Mouse (Mus musculus) CH12.LX (cell line): Measurements from ENCODE around the gene Yipf7. TPM values are rescaled to one million over a fixed set of nuclear protein-coding genes. Genes with fewer than 3 reads are reported as not detected.
A peak's percentile ranks its signal among the peaks of the same experiment; 100 is the strongest.

Experiments used
- DNase-seq: peaks from one replicate; pipeline ENCODE4 v3.0.0-alpha.2; 2013; ENCODE audit errors: extremely low read depth
- H3K27ac ChIP-seq: 2 replicates; pipeline ENCODE4 v1.5.1; 2012; ENCODE audit warnings: low read depth, mild to moderate bottlenecking, control low read depth, moderate library complexity; ENCODE audit not compliant: insufficient read depth
- H3K27me3 ChIP-seq: replicated peaks from 2 replicates; pipeline ENCODE3; 2012; ENCODE audit warnings: inconsistent platforms
- H3K36me3 ChIP-seq, 2 experiments: replicated peaks in 1 of 2; 2 replicates each; pipeline versions ENCODE3 to v1.6.1; 2012; ENCODE audit warnings: inconsistent platforms in 1 of 2, low read length in 1 of 2, mild to moderate bottlenecking in 1 of 2, mixed read lengths in 1 of 2, moderate library complexity in 1 of 2; ENCODE audit not compliant: control insufficient read depth in 1 of 2, insufficient read depth in 1 of 2
- H3K4me1 ChIP-seq, 2 experiments: 2 replicates each; pipeline ENCODE4 v1.6.1; 2012; ENCODE audit warnings: inconsistent platforms in 1 of 2, moderate library complexity in 1 of 2; ENCODE audit not compliant: insufficient read depth in 2 of 2, control insufficient read depth in 1 of 2
- H3K4me2 ChIP-seq: 2 replicates; pipeline ENCODE4 v1.6.1; 2012; ENCODE audit warnings: low read depth, mild to moderate bottlenecking, control low read depth; ENCODE audit not compliant: poor library complexity, insufficient read depth, severe bottlenecking
- H3K4me3 ChIP-seq, 3 experiments: fragments of 150-350 bp in 1 of 3; sonication (generic) in 1 of 3; replicated peaks in 1 of 3; 2 replicates each; pipeline versions ENCODE3 to v1.5.1; 2011 to 2012; ENCODE audit warnings: low read depth in 2 of 3, low read length in 2 of 3, mild to moderate bottlenecking in 2 of 3, moderate library complexity in 2 of 3, control low read depth in 1 of 3, improper control_type of control experiment in 1 of 3, inconsistent platforms in 1 of 3, mixed read lengths in 1 of 3; ENCODE audit not compliant: poor library complexity in 1 of 3
- H3K79me2 ChIP-seq: replicated peaks from 2 replicates; pipeline ENCODE4 v1.6.1; 2012; ENCODE audit warnings: mild to moderate bottlenecking, moderate library complexity; ENCODE audit not compliant: control insufficient read depth, poor library complexity, insufficient read depth, severe bottlenecking; ENCODE audit errors: extremely low read depth
- H3K9ac ChIP-seq: 2 replicates; pipeline ENCODE4 v1.6.1; 2012; ENCODE audit warnings: low read depth, mild to moderate bottlenecking, control low read depth, moderate library complexity; ENCODE audit not compliant: insufficient read depth
- H3K9me3 ChIP-seq: replicated peaks from 2 replicates; pipeline ENCODE3; 2012; ENCODE audit warnings: low read length, inconsistent platforms, mixed read lengths
- BHLHE40 ChIP-seq: IDR thresholded peaks from 2 replicates; pipeline ENCODE4 v1.6.1; 2011; ENCODE audit warnings: mild to moderate bottlenecking, low read depth, low read length, improper control_type of control experiment
- CTCF ChIP-seq, 2 experiments: IDR thresholded peaks in 1 of 2; conservative IDR thresholded peaks in 1 of 2; 2 replicates each; pipeline ENCODE4 v1.5.1; 2011 to 2012; ENCODE audit warnings: low read depth in 2 of 2, low read length in 2 of 2, improper control_type of control experiment in 1 of 2, inconsistent platforms in 1 of 2, mild to moderate bottlenecking in 1 of 2, moderate library complexity in 1 of 2
- ELF1 ChIP-seq: IDR thresholded peaks from 2 replicates; pipeline ENCODE4 v1.6.1; 2014; ENCODE audit warnings: low read depth, mild to moderate bottlenecking, inconsistent platforms, low read length, improper control_type of control experiment
- EP300 ChIP-seq: IDR thresholded peaks from 2 replicates; pipeline ENCODE4 v1.6.1; 2011; ENCODE audit warnings: low read length, improper control_type of control experiment
- ETS1 ChIP-seq: conservative IDR thresholded peaks from 2 replicates; pipeline ENCODE4 v1.6.1; 2012; ENCODE audit warnings: low read depth, mild to moderate bottlenecking, inconsistent platforms, low read length, improper control_type of control experiment, moderate library complexity
- GABPA ChIP-seq: IDR thresholded peaks from 2 replicates; pipeline ENCODE4 v1.6.1; 2012; ENCODE audit warnings: low read depth, low read length, improper control_type of control experiment, inconsistent platforms; ENCODE audit not compliant: insufficient replicate concordance
- HCFC1 ChIP-seq: IDR thresholded peaks from 2 replicates; pipeline ENCODE4 v1.6.1; 2012; ENCODE audit warnings: low read depth, mild to moderate bottlenecking, inconsistent platforms, low read length, improper control_type of control experiment
- JUND ChIP-seq: conservative IDR thresholded peaks from 2 replicates; pipeline ENCODE4 v1.6.1; 2011; ENCODE audit warnings: low read depth, low read length, improper control_type of control experiment
- MAFK ChIP-seq: IDR thresholded peaks from 2 replicates; pipeline ENCODE4 v1.6.1; 2011; ENCODE audit warnings: low read length, improper control_type of control experiment; ENCODE audit not compliant: insufficient replicate concordance
- MAX ChIP-seq: IDR thresholded peaks from 2 replicates; pipeline ENCODE4 v1.6.1; 2011; ENCODE audit warnings: low read length, improper control_type of control experiment
- MXI1 ChIP-seq: IDR thresholded peaks from 2 replicates; pipeline ENCODE4 v1.6.1; 2011; ENCODE audit warnings: mild to moderate bottlenecking, low read depth, low read length, improper control_type of control experiment
- NRF1 ChIP-seq: IDR thresholded peaks from 2 replicates; pipeline ENCODE4 v1.6.1; 2014; ENCODE audit warnings: low read depth, mild to moderate bottlenecking, inconsistent platforms, low read length, improper control_type of control experiment, moderate library complexity
- POLR2A ChIP-seq: IDR thresholded peaks from 2 replicates; pipeline ENCODE4 v1.6.1; 2011; ENCODE audit warnings: low read depth, mild to moderate bottlenecking, improper control_type of control experiment, low read length
- POLR2AphosphoS2 ChIP-seq: IDR thresholded peaks from 2 replicates; pipeline ENCODE4 v1.6.1; 2011; ENCODE audit warnings: low read depth, low read length, improper control_type of control experiment
- RAD21 ChIP-seq: IDR thresholded peaks from 2 replicates; pipeline ENCODE4 v1.6.1; 2011; ENCODE audit warnings: low read depth, mild to moderate bottlenecking, low read length, improper control_type of control experiment, moderate library complexity
- RCOR1 ChIP-seq: conservative IDR thresholded peaks from 2 replicates; pipeline ENCODE4 v1.6.1; 2012; ENCODE audit warnings: low read depth, mild to moderate bottlenecking, inconsistent platforms, low read length, improper control_type of control experiment
- SIN3A ChIP-seq: IDR thresholded peaks from 2 replicates; pipeline ENCODE4 v1.6.1; 2012; ENCODE audit warnings: low read length, improper control_type of control experiment, inconsistent platforms
- SMC3 ChIP-seq: IDR thresholded peaks from 2 replicates; pipeline ENCODE4 v1.6.1; 2011; ENCODE audit warnings: low read depth, low read length, improper control_type of control experiment
- TCF12 ChIP-seq: IDR thresholded peaks from 2 replicates; pipeline ENCODE4 v1.6.1; 2014; ENCODE audit warnings: low read depth, mild to moderate bottlenecking, inconsistent platforms, low read length, improper control_type of control experiment
- USF2 ChIP-seq: conservative IDR thresholded peaks from 2 replicates; pipeline ENCODE4 v1.6.1; 2011; ENCODE audit warnings: low read depth, low read length, improper control_type of control experiment
- ZC3H11A ChIP-seq: IDR thresholded peaks from 2 replicates; pipeline ENCODE4 v1.6.1; 2012; ENCODE audit warnings: low read depth, mild to moderate bottlenecking, inconsistent platforms, low read length, improper control_type of control experiment
- ZMIZ1 ChIP-seq: IDR thresholded peaks from 2 replicates; pipeline ENCODE4 v1.6.1; 2012; ENCODE audit warnings: low read depth, mild to moderate bottlenecking, inconsistent platforms, low read length, improper control_type of control experiment
- ZNF384 ChIP-seq: IDR thresholded peaks from 2 replicates; pipeline ENCODE4 v1.6.1; 2012; ENCODE audit warnings: low read depth, low read length, improper control_type of control experiment, inconsistent platforms
- dilution Hi-C: fragments of 300-500 bp; cut with MboI; formaldehyde crosslinking; loops from 2 replicates; pipeline ENCODE4 v1.14.3; 2020; ENCODE audit warnings: low sequenced_read_pairs; ENCODE audit not compliant: extremely low pct_unique_long_range_greater_than_20kb, extremely low pct_ligation_motif_present
- in situ Hi-C: fragments of 300-500 bp; cut with MboI; formaldehyde crosslinking; loops from 3 replicates; pipeline ENCODE4 v1.14.3; 2019; ENCODE audit warnings: low sequenced_read_pairs, low pct_ligation_motif_present, low pct_unique_long_range_greater_than_20kb, mixed read lengths
- polyA plus RNA-seq: library from polyadenylated mRNA; unstranded; fragments of >175 nt; gene quantifications from 2 replicates; pipeline ENCODE4 v1.2.1, GENCODE M21; 2012; ENCODE audit warnings: low read depth; ENCODE audit not compliant: insufficient read length
- total RNA-seq, 2 experiments: library from RNA; depleted of rRNA; stranded (reverse); fragments of 300-350 nt in 1 of 2; fragments of >200 nt in 1 of 2; gene quantifications; 2 replicates each; pipeline ENCODE4 v1.2.3; 2012 to 2014

The Yipf7 gene
- total and polyA plus RNA-seq, 3 experiments = not detected

DNA sequence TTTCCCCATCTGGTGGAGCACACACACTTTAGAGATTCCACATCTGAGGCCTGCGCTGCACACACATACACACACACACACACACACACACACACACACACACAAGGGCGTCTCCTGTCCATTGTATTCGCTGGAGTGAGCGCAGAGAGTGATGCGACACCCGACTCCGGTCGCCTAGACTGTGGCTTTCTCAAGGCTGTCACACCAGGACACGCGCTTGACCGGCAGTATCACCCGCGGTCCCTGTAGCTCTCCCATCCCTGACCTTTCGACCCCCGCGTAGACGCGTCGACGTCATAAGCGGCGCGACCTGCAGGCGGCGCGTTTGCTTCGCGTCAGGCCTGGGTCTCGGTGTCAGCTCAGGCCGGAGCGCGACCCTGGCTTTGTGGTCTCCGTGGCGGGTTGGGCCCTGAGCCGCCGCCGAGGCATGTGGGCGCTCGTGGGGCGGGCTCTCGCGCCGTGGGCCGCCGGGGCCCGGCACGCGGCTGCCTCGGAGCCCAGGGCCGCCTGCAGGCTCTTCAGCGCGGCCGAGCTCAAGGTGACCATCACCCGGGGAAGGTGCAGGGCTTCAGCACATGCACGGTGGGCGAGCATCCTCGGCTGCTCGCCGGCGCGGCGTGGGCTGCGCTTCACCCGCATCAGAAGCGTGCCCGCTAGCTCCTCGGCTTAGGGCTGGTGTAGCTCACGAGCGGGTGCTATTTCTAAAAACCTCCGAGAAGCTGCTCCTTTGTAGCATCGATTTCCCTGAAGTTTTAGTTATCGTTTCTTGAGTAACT is 14.4 kb upstream of the Yipf7 start, which contains the start of gene Guf1 (continued):
- TF ChIP-seq JUND (no peak), EP300 (no peak), HCFC1 (peak; percentile 90), SIN3A (peak; percentile 76), MAFK (no peak), MXI1 (peak; percentile 88), RCOR1 (no peak), ETS1 (no peak; the same call in 1 of the 2 replicates), GABPA (peak; percentile 8; the same call in 1 of the 2 replicates), POLR2A (peak; percentile 89), BHLHE40 (0 out of 2 replicates have a peak, but pooled peaks have one; percentile 9), ZMIZ1 (peak; percentile 87; the same call in 1 of the 2 replicates), POLR2AphosphoS2 (peak; percentile 43; the same call in 1 of the 2 replicates), SMC3 (no peak), RAD21 (no peak), TCF12 (peak; percentile 89), NRF1 (no peak; the same call in 1 of the 2 replicates), ZNF384 (no peak), CTCF (conservative IDR thresholded peaks at IDR 0.05 in 1 of 2, IDR thresholded peaks at IDR 0.05 in 1 of 2; ENCODE audit: low read depth in 2 of 2, low read length in 2 of 2) (no peak), ZC3H11A (no peak), MAX (peak; percentile 61; the same call in 1 of the 2 replicates)

- no peak for TF ChIP-seq NRF1
- no peak for TF ChIP-seq CTCF (conservative IDR thresholded peaks at IDR 0.05 in 1 of 2, IDR thresholded peaks at IDR 0.05 in 1 of 2; ENCODE audit: low read depth in 2 of 2, low read length in 2 of 2)
- TF ChIP-seq ELF1 = no peak
- TF ChIP-seq ZC3H11A = no peak
- TF ChIP-seq USF2 = no peak
- Histone ChIP-seq H3K9ac (no peak overlapping the region), H3K4me2 (no peak overlapping the region), H3K4me3 (no peak overlapping the region), H3K9me3 (no peaks in the 10 kb centered on the region), H3K4me1 (no peaks in the 10 kb centered on the region), H3K27ac (no peak overlapping the region), H3K27me3 (no peaks in the 10 kb centered on the region), H3K79me2 (no peaks in the 10 kb centered on the region), H3K36me3 (no peaks in the 10 kb centered on the region)
- dilution Hi-C loops (no loop called here), in situ Hi-C loops (no loop called here)
- no peak for DNase-seq
These were observed 768 bp downstream of the Yipf7 start for GRCm38 (mm10) chr5:69541680-69542079.
